Mouse (Mus musculus): Measurements from ENCODE around the gene Sox8. TPM values are rescaled to one million over a fixed set of nuclear protein-coding genes. Genes with fewer than 3 reads are reported as not detected.

The Sox8 gene
- polyA plus RNA-seq, 1 experiment from 2014 or later = 24.0 TPM

GRCm38 (mm10) chr17:25565244-25565643 is 5.2 kb downstream of the Sox8 start:
- Histone ChIP-seq H3K9ac (replicated peaks) (peak overlapping the region; percentile 18; the same call in 1 of the 2 replicates), H3K27ac (replicated peaks) (peak overlapping the region; percentile 80), H3K9me3 (no peaks in the 10 kb centered on the region), H3K4me2 (replicated peaks) (peak overlapping the region; percentile 35), H3K4me3 (peak overlapping the region; percentile 10), H3K36me3 (no peaks in the 10 kb centered on the region), H3K4me1 (peaks cover 86% of the 10 kb centered on the region), H3K27me3 (no peaks in the 10 kb centered on the region)
- no peak for ATAC-seq (replicated peaks)
- WGBS = 14% methylated on average over 6 of the region's 6 CpGs

DNA sequence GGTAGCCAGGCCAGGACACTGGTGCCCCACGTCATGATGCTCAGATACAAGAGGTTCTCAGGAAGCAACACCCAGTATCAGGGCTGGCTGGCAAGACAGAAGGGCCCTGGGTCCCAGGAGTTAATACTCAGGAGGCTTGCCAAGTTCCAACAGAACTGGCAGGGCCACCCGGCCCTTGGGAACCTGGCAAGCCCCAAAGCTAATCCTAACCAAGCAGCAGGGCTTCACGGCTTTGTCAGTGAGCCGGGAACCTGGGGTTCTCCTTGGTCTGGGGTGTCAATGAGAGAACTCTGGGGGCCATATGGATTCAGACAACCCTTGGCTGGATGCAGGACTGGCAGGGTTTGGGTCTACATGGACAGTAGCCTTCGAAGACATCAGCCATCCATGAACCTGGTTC is 6.0 kb downstream of the Sox8 start:
- H3K27me3 ChIP-seq = no peaks in the 10 kb centered on the region
- no peak for ATAC-seq (replicated peaks)
- H3K4me1 ChIP-seq = peaks cover 84% of the 10 kb centered on the region
- no peaks in the 10 kb centered on the region for H3K9me3 ChIP-seq
- no peak overlapping the region for H3K9ac ChIP-seq (replicated peaks)
- H3K4me3 ChIP-seq = no peak overlapping the region
- WGBS = 47% methylated on average over 5 of the region's 5 CpGs
- no peaks in the 10 kb centered on the region for H3K36me3 ChIP-seq
- H3K27ac ChIP-seq (replicated peaks) = peak overlapping the region; percentile 70
- H3K4me2 ChIP-seq (replicated peaks) = no peak overlapping the region

GRCm38 (mm10) chr17:25561223-25562028 is 9.1 kb downstream of the Sox8 start:
- no peak overlapping the region for H3K9ac ChIP-seq (replicated peaks)
- no peaks in the 10 kb centered on the region for H3K9me3 ChIP-seq
- H3K4me3 ChIP-seq = no peak overlapping the region
- no peaks in the 10 kb centered on the region for H3K36me3 ChIP-seq
- H3K27me3 ChIP-seq = no peaks in the 10 kb centered on the region
- peak; percentile 87 for ATAC-seq (replicated peaks)
- WGBS = 12% methylated on average over 16 of the region's 16 CpGs
- H3K4me2 ChIP-seq (replicated peaks) = no peak overlapping the region
- H3K27ac ChIP-seq (replicated peaks) = peak overlapping the region; percentile 87
- H3K4me1 ChIP-seq = peaks cover 72% of the 10 kb centered on the region

DNA sequence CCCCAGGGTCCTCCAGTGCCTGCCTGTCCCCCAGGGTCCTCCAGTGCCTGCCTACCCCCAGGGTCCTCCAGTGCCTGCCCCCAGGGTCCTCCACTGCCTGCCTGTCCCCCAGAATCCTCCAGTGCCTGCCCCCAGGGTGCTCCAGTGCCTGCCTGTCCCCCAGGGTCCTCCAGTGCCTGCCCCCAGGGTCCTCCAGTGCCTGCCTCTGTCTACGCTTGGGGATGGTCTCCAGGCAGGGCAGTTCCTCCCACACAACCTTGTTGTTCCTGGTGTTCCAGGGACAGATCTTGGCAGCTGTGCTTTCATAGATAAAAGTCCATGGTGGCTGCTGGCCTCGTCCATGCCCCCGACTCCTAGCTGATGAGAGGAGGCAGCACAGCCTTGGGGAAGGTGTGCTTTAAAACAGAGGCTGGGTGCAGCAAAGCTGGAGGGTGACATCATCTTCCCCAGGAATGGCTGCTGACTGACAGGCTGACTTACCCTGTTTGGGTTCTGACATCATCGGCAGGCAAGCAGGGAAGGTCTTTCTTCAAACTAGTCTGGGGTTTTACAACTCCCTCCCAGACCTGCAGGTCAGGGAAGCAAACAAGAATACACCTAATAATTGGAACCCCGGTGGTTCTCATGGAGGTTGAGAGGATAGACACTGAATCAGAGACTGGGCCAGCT is 9.8 kb downstream of the Sox8 start:
- Histone ChIP-seq H3K27me3 (no peaks in the 10 kb centered on the region), H3K9ac (replicated peaks) (no peak overlapping the region), H3K4me3 (no peak overlapping the region), H3K36me3 (no peaks in the 10 kb centered on the region), H3K4me1 (peaks cover 75% of the 10 kb centered on the region), H3K4me2 (replicated peaks) (no peak overlapping the region), H3K27ac (replicated peaks) (peak overlapping the region; percentile 87), H3K9me3 (no peaks in the 10 kb centered on the region)
- WGBS = 16% methylated on average over 5 of the region's 5 CpGs
- ATAC-seq (replicated peaks) = no peak

- 21% methylated on average over 4 of the region's 4 CpGs for WGBS
- H3K4me1 ChIP-seq = peaks cover 68% of the 10 kb centered on the region
- no peak for ATAC-seq (replicated peaks)
- peak overlapping the region; percentile 87 for H3K27ac ChIP-seq (replicated peaks)
- no peaks in the 10 kb centered on the region for H3K9me3 ChIP-seq
- no peak overlapping the region for H3K4me3 ChIP-seq
- no peak overlapping the region for H3K4me2 ChIP-seq (replicated peaks)
- H3K9ac ChIP-seq (replicated peaks) = no peak overlapping the region
- no peaks in the 10 kb centered on the region for H3K27me3 ChIP-seq
- H3K36me3 ChIP-seq = no peaks in the 10 kb centered on the region
Measured at GRCm38 (mm10) chr17:25559634-25560033, 10.9 kb downstream of the Sox8 start.

GRCm38 (mm10) chr17:25556630-25557354 is 13.7 kb downstream of the Sox8 start:
- Histone ChIP-seq H3K9ac (replicated peaks) (peak overlapping the region; percentile 52), H3K4me3 (peak overlapping the region; percentile 32), H3K27me3 (no peaks in the 10 kb centered on the region), H3K9me3 (no peaks in the 10 kb centered on the region), H3K36me3 (no peaks in the 10 kb centered on the region), H3K27ac (replicated peaks) (peak overlapping the region; percentile 79), H3K4me2 (replicated peaks) (peak overlapping the region; percentile 63), H3K4me1 (peaks cover 45% of the 10 kb centered on the region)
- 14% methylated on average over 21 of the region's 21 CpGs for WGBS
- ATAC-seq (replicated peaks) = peak; percentile 20; the same call in 1 of the 2 replicates

DNA sequence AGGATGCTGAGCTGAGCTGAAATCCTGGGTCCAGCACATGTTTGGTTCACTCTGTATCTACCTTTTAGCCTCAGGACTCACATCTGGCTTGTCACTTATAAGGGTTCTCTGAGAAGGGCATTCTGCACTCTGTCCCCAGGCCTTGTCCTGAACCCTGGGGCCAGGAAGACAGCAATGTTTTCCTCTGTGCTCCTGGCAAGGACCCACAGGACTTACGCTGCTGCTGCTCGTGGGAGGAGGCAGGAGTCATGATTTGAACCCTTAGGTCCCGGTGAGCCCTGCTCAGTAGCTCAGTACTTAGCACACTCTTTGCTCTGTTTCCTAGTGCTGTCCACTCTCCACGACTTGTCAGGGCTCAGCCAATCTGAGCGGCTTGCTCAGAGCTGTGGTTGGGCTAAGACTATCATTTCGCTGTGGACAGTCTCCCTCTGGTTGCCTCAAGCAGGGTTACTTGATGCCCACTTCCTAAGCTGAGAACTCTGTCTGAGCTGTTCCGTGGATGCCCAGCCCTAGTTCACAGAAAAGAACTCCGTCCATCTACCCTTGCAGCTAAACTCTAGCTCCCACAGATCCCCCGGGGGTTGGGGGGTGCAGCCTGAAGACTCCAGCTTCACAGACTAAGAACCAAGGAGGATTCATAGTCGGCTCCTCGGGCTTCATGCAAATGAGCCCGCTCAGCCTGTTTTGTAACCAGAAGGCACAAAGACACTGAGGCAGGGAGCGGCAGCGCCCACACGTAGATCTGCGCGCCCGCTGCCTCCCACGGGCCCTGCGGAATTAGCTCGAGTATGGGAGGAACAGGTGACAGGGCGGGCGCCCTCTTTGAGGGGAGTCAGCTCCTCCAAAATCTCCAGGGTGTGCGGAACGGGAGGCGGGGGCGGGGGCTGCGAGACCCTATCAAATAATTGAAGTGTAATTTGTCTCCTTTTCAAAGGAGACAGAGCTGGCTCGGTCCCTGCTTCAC is 14.5 kb downstream of the Sox8 start:
- WGBS = 6% methylated on average over 29 of the region's 29 CpGs
- peaks cover 36% of the 10 kb centered on the region for H3K4me1 ChIP-seq
- peak; percentile 65 for ATAC-seq (replicated peaks)
- peak overlapping the region; percentile 32 for H3K4me3 ChIP-seq
- peak overlapping the region; percentile 79 for H3K27ac ChIP-seq (replicated peaks)
- H3K9me3 ChIP-seq = no peaks in the 10 kb centered on the region
- peak overlapping the region; percentile 52 for H3K9ac ChIP-seq (replicated peaks)
- H3K36me3 ChIP-seq = no peaks in the 10 kb centered on the region
- H3K4me2 ChIP-seq (replicated peaks) = peak overlapping the region; percentile 63
- H3K27me3 ChIP-seq = no peaks in the 10 kb centered on the region

GRCm38 (mm10) chr17:25555159-25555558 is 15.3 kb downstream of the Sox8 start:
- 71% methylated on average over 3 of the region's 3 CpGs for WGBS
- H3K9me3 ChIP-seq = no peaks in the 10 kb centered on the region
- no peak overlapping the region for H3K4me2 ChIP-seq (replicated peaks)
- H3K9ac ChIP-seq (replicated peaks) = no peak overlapping the region
- H3K4me1 ChIP-seq = peaks cover 29% of the 10 kb centered on the region
- H3K27me3 ChIP-seq = no peaks in the 10 kb centered on the region
- no peaks in the 10 kb centered on the region for H3K36me3 ChIP-seq
- H3K4me3 ChIP-seq = no peak overlapping the region
- peak overlapping the region; percentile 79; the same call in 1 of the 2 replicates for H3K27ac ChIP-seq (replicated peaks)
- ATAC-seq (replicated peaks) = no peak

DNA sequence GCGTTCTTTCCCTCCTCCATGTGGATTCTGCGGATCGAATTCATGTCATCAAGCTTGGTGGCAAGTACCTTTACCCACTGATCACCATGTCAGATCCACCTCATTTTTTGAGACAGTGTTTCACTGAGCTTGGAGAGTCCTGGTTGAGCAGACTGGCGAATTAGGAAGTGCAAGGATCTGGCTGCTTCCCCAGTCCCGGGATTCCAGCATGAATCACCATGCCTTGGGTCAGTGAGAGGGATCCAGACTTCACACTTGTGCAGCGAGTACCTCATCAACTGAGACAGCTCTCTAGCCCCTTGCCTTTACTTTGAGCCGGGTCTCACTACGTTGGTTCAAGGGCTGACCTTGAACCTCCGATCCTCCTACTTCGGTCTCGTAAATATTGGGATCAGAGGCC is 19.2 kb downstream of the Sox8 start:
- Histone ChIP-seq H3K9ac (replicated peaks) (no peak overlapping the region), H3K4me2 (replicated peaks) (no peak overlapping the region), H3K9me3 (no peaks in the 10 kb centered on the region), H3K4me1 (peaks cover 7% of the 10 kb centered on the region), H3K27me3 (no peaks in the 10 kb centered on the region), H3K27ac (replicated peaks) (no peak overlapping the region), H3K4me3 (no peak overlapping the region), H3K36me3 (no peaks in the 10 kb centered on the region)
- 91% methylated on average over 11 of the region's 11 CpGs for WGBS
- no peak for ATAC-seq (replicated peaks)

- WGBS = 81% methylated on average over 5 of the region's 5 CpGs
Measured at GRCm38 (mm10) chr17:25550020-25550419, 20.5 kb downstream of the Sox8 start.

GRCm38 (mm10) chr17:25547026-25547425 is 23.5 kb downstream of the Sox8 start:
- H3K4me2 ChIP-seq (replicated peaks) = no peak overlapping the region
- H3K27ac ChIP-seq (replicated peaks) = no peak overlapping the region
- WGBS = 45% methylated on average over 3 of the region's 3 CpGs
- no peaks in the 10 kb centered on the region for H3K4me1 ChIP-seq
- no peak overlapping the region for H3K9ac ChIP-seq (replicated peaks)
- H3K27me3 ChIP-seq = no peaks in the 10 kb centered on the region
- H3K4me3 ChIP-seq = no peak overlapping the region
- no peaks in the 10 kb centered on the region for H3K36me3 ChIP-seq
- no peak for ATAC-seq (replicated peaks)
- H3K9me3 ChIP-seq = no peaks in the 10 kb centered on the region

More at GRCm38 (mm10) chr17:25550020-25550419, 20.5 kb downstream of the Sox8 start:
- H3K27ac ChIP-seq (replicated peaks) = no peak overlapping the region
- H3K36me3 ChIP-seq = no peaks in the 10 kb centered on the region
- no peaks in the 10 kb centered on the region for H3K9me3 ChIP-seq
- no peak overlapping the region for H3K4me3 ChIP-seq
- ATAC-seq (replicated peaks) = no peak
- no peaks in the 10 kb centered on the region for H3K4me1 ChIP-seq
- H3K27me3 ChIP-seq = no peaks in the 10 kb centered on the region
- H3K4me2 ChIP-seq (replicated peaks) = no peak overlapping the region
- H3K9ac ChIP-seq (replicated peaks) = no peak overlapping the region

Measured in forebrain, embryonic 15.5 days (tissue).